ENCODE assay signal across 21 mouse cellular contexts in genomic region chr6:39601828-39602227, GRCm38 (mm10). TPM values are rescaled to one million over a fixed set of nuclear protein-coding genes. Genes with fewer than 3 reads are reported as not detected.
"Had no signal": no experiment of that assay in that cellular context is flagged by ENCODE, and none has a peak within 500 bp of the region (broad histone marks: within the 10 kb centered on the region; RNA-seq: fewer than 3 reads in every experiment).

No protein-coding gene starts in this region.

- H3K9me3 ChIP-seq: limb, embryonic 12.5 days; limb, embryonic 15.5 days; megakaryocyte, embryonic 14.5 days had no signal

- H3K4me1 ChIP-seq: limb, embryonic 12.5 days; limb, embryonic 15.5 days had no signal

- DNase-seq: kidney, adult 18-20 months; kidney, adult 9 months; kidney, postnatal 14 days; kidney, postnatal 4 days; layer of hippocampus, postnatal 36 days; liver, postnatal 0 days; lung, embryonic 14.5 days; midbrain, embryonic 14.5 days; thymus, adult 2 months; thymus, postnatal 25 days had no signal

- H3K27ac ChIP-seq: left cerebral cortex, adult 2 months; limb, embryonic 12.5 days; limb, embryonic 15.5 days; liver, embryonic 14.5 days; macrophage had no signal

- ATAC-seq: liver, postnatal 0 days; lung, postnatal 0 days had no signal

- H3K27me3 ChIP-seq: limb, embryonic 12.5 days; limb, embryonic 15.5 days; megakaryocyte, embryonic 14.5 days had no signal

- H3K4me3 ChIP-seq: left cerebral cortex, adult 2 months; limb, embryonic 12.5 days; limb, embryonic 15.5 days; megakaryocyte, embryonic 14.5 days had no signal

RNA-seq across cellular contexts. Expression of gene Gm42420, which starts 16.3 kb away (rescaled TPM):
- total RNA-seq: layer of hippocampus, postnatal 10 days; left cerebral cortex, postnatal 10 days; midbrain, postnatal 0 days had no signal
- polyA plus RNA-seq: macrophage; small intestine, adult 2 months had no signal
